In genomic region chr9:48678426-48679358, GRCm38 (mm10) we compare ENCODE assay signal across 8 mouse cellular contexts.
DNase-seq lines count a peak whose midpoint lies in the region; ATAC-seq and TF ChIP-seq lines count a peak whose summit lies in the region.

No protein-coding gene starts in this region.

- TF ChIP-seq EP300 in heart, postnatal 0 days (IDR thresholded peaks at IDR 0.05; ENCODE audit: low read depth), result no peak

- ATAC-seq in heart, postnatal 0 days (ENCODE audit: insufficient read depth, low read depth), result peak; percentile 61
- ATAC-seq in megakaryocyte-erythroid progenitor cell, adult 5-6 weeks (replicated peaks; ENCODE audit: low FRiP score, low TSS enrichment, poor library complexity, severe bottlenecking), result no peak

- no peaks in the 10 kb centered on the region for H3K27me3 ChIP-seq in heart, postnatal 0 days (ENCODE audit: control insufficient read depth, insufficient read depth, low read length)
- H3K27me3 ChIP-seq in limb, embryonic 10.5 days (ENCODE audit: low read depth, poor library complexity, severe bottlenecking), result 0 out of 2 replicates have a peak, but pooled peaks cover 3% of the 10 kb centered on the region

- H3K27ac ChIP-seq in heart, postnatal 0 days (ENCODE audit: low read depth), result 0 out of 2 replicates have a peak overlapping the region, but pooled peaks have one; percentile 32
- peak overlapping the region; percentile 73 for H3K27ac ChIP-seq in limb, embryonic 10.5 days

- H3K9me3 ChIP-seq in heart, postnatal 0 days (replicated peaks; ENCODE audit: control insufficient read depth, low read length), result no peaks in the 10 kb centered on the region
- no peaks in the 10 kb centered on the region for H3K9me3 ChIP-seq in limb, embryonic 10.5 days (replicated peaks)

- H3K4me3 ChIP-seq in heart, postnatal 0 days (ENCODE audit: low read depth, low read length), result no peak overlapping the region
- no peak overlapping the region for H3K4me3 ChIP-seq in limb, embryonic 10.5 days

- peaks cover 23% of the 10 kb centered on the region for H3K4me1 ChIP-seq in heart, postnatal 0 days (ENCODE audit: control insufficient read depth, insufficient read depth)
- H3K4me1 ChIP-seq in limb, embryonic 10.5 days, result peaks cover 57% of the 10 kb centered on the region

- H3K9ac ChIP-seq in heart, postnatal 0 days (replicated peaks; ENCODE audit: low read depth, low read length), result no peak overlapping the region

- WGBS in heart, postnatal 0 days, result 50% methylated on average over 19 of the region's 19 CpGs
- 29% methylated on average over 19 of the region's 19 CpGs for WGBS in limb, embryonic 10.5 days

- intact Hi-C loops in heart, postnatal 25 days (cut with DNase I), result no loop called here

- H3K4me2 ChIP-seq in heart, postnatal 0 days (ENCODE audit: low read depth, low read length), result no peak overlapping the region

- TF ChIP-seq CTCF in heart, postnatal 0 days (IDR thresholded peaks at IDR 0.05; ENCODE audit: low read depth), result peak; percentile 17

- DNase-seq in heart, adult 11 months, result peak; percentile 96
- DNase-seq in heart, postnatal 25 days (ENCODE audit: low spot score), result no peak
- peak; percentile 54 to 60 for DNase-seq in cerebellum, postnatal 36 days
- peak; percentile 24 for DNase-seq in heart, postnatal 0 days (ENCODE audit: low spot score)
- DNase-seq in limb, embryonic 10.5 days (ENCODE audit: low spot score), result no peak
- peak; percentile 13 for DNase-seq in retina, adult 2 months (ENCODE audit: low read depth, low spot score)
- DNase-seq in thymus, postnatal 10 days (ENCODE audit: low spot score in 2 of 2), result no peak

- no peaks in the 10 kb centered on the region for H3K36me3 ChIP-seq in heart, postnatal 0 days (replicated peaks; ENCODE audit: control insufficient read depth, insufficient read depth, low read length)
- no peaks in the 10 kb centered on the region for H3K36me3 ChIP-seq in limb, embryonic 10.5 days

Comparison
In these comparisons a context has a peak if more than half of its experiments do, and no peak if none do; other contexts are left out.
1. DNase-seq: peak in heart, adult 11 months (single experiment), cerebellum, postnatal 36 days (2 of 2), heart, postnatal 0 days (single experiment) and retina, adult 2 months (single experiment); none in heart, postnatal 25 days (single experiment), limb, embryonic 10.5 days (single experiment) and thymus, postnatal 10 days (0 of 2).